Mouse (Mus musculus) forebrain, embryonic 15.5 days (tissue): ENCODE measurements around the gene Syn2. TPM values are rescaled to one million over a fixed set of nuclear protein-coding genes. Genes with fewer than 3 reads are reported as not detected.

Experiments
- ATAC-seq: fragments of 200-750 bp; cut with Nextera tagmentation; replicated peaks from 2 replicates; pipeline ENCODE4 v1.8.0; 2017; ENCODE audit warnings: mild to moderate bottlenecking, moderate TSS enrichment, moderate library complexity
- H3K27ac ChIP-seq: fragments of 300-500 bp; sonication (generic); replicated peaks from 2 replicates; pipeline ENCODE4 v1.5.1; 2015; ENCODE audit warnings: mild to moderate bottlenecking, inconsistent platforms
- H3K27me3 ChIP-seq: fragments of 300-500 bp; sonication (generic); 2 replicates; pipeline ENCODE4 v1.6.1; 2015; ENCODE audit warnings: inconsistent platforms
- H3K36me3 ChIP-seq: fragments of 300-500 bp; sonication (generic); 2 replicates; pipeline ENCODE4 v1.6.1; 2015; ENCODE audit warnings: mild to moderate bottlenecking, inconsistent platforms
- H3K4me1 ChIP-seq: fragments of 300-500 bp; sonication (generic); 2 replicates; pipeline ENCODE4 v1.6.1; 2015; ENCODE audit warnings: inconsistent platforms
- H3K4me2 ChIP-seq: fragments of 300-500 bp; sonication (generic); replicated peaks from 2 replicates; pipeline ENCODE4 v1.6.1; 2015; ENCODE audit warnings: mild to moderate bottlenecking, inconsistent platforms
- H3K4me3 ChIP-seq: fragments of 300-500 bp; sonication (generic); 2 replicates; pipeline ENCODE4 v1.5.1; 2015; ENCODE audit warnings: mild to moderate bottlenecking, inconsistent platforms
- H3K9ac ChIP-seq: fragments of 300-500 bp; sonication (generic); replicated peaks from 2 replicates; pipeline ENCODE4 v1.6.1; 2015; ENCODE audit warnings: mild to moderate bottlenecking, inconsistent platforms
- H3K9me3 ChIP-seq: fragments of 300-500 bp; sonication (generic); 2 replicates; pipeline ENCODE4 v1.6.1; 2016; ENCODE audit warnings: inconsistent platforms
- WGBS: fragments of 180-500 bp; shearing (Covaris S2); methylation state at CpG from one replicate; pipeline ENCODE4 v1.1.7; 2015; ENCODE audit warnings: mixed read lengths; 5-methylcytosine and 5-hydroxymethylcytosine counted together
- microRNA-seq: library from miRNA; unstranded; fragments of <30 nt; microRNA quantifications from one replicate; pipeline ENCODE4, GENCODE M21; 2016
- polyA plus RNA-seq: library from polyadenylated mRNA; unstranded; fragments of >200 nt; fragmentation: Nextera tagmentation; extraction: Ambion mirVana; gene quantifications from 2 replicates; pipeline ENCODE4 v1.2.1, GENCODE M21; 2015

The Syn2 gene
- polyA plus RNA-seq, 1 experiment from 2014 or later, result 34.2 TPM

DNA sequence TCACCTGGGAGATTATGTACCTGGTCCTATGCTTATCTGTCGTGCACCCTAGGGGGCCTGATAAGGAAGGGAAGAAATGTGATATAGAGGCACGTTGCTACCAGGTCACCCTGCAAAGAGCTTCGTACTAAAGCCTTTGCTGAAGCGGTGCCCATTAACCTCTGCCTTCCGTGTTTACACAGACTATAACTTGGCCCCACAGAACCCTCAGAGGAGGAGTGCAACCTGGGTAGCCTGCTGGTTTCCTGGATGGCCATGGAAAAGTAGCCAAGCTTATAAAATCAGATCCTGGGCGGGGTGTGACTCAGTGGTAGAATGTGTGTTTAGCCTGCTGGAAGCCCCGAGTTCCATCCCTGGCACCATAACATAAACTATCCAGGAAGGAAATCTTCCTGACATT lies 179.2 kb downstream of the Syn2 start:
- Histone ChIP-seq H3K4me2 (no peak overlapping the region), H3K36me3 (no peaks in the 10 kb centered on the region), H3K4me3 (no peak overlapping the region), H3K4me1 (no peaks in the 10 kb centered on the region), H3K9me3 (no peaks in the 10 kb centered on the region), H3K9ac (no peak overlapping the region), H3K27me3 (no peaks in the 10 kb centered on the region), H3K27ac (no peak overlapping the region)
- no peak for ATAC-seq
- 85% methylated on average over 7 of the region's 7 CpGs for whole genome bisulfite sequencing

DNA sequence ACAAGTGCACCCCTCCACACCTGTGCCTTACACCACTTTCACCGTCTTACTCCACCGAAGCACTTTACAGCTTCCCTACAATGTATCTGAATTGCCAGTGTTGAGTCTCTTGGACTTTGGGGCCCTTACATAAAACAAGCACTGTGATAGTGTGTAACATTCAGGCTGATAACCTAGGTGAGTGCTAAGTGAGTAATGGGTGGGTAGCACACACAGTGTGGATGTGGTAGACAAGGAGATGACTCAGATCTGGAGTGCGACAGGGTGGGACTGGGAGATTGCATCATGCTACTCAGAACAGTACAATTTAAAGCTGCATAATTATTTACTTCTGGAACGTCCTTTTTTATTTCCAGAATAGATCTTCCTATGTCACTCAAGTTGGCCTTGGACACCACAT lies 181.1 kb downstream of the Syn2 start:
- WGBS, result 91% methylated on average over 4 of the region's 4 CpGs
- Histone ChIP-seq H3K9me3 (no peaks in the 10 kb centered on the region), H3K36me3 (no peaks in the 10 kb centered on the region), H3K4me1 (no peaks in the 10 kb centered on the region), H3K27ac (no peak overlapping the region), H3K9ac (no peak overlapping the region), H3K4me2 (no peak overlapping the region), H3K27me3 (no peaks in the 10 kb centered on the region), H3K4me3 (no peak overlapping the region)
- ATAC-seq, result no peak

DNA sequence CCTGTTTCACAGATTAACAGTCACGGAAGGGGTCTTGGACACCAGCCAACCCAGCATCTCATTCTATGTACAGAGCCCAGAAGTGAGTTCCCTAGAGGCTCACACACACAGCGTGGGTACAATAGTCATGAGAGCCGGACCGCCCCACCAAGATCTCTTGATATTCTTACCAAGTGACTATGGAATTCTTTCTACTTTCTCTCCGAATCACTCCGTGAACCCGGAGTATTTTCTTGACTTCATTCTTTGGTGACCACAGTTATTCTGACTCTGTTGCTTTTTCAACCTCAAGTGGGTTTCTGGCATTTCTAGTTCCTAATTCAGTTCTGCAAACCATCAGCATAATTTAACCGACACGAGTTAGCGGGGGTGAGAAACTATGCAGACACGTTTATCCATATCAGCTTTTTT lies 182.1 kb downstream of the Syn2 start:
- H3K9me3 ChIP-seq, result no peaks in the 10 kb centered on the region
- H3K4me3 ChIP-seq, result no peak overlapping the region
- H3K27me3 ChIP-seq, result no peaks in the 10 kb centered on the region
- H3K4me2 ChIP-seq, result no peak overlapping the region
- 72% methylated on average over 11 of the region's 11 CpGs for WGBS
- H3K9ac ChIP-seq, result no peak overlapping the region
- no peak for ATAC-seq
- no peaks in the 10 kb centered on the region for H3K36me3 ChIP-seq
- no peak overlapping the region for H3K27ac ChIP-seq
- H3K4me1 ChIP-seq, result no peaks in the 10 kb centered on the region

DNA sequence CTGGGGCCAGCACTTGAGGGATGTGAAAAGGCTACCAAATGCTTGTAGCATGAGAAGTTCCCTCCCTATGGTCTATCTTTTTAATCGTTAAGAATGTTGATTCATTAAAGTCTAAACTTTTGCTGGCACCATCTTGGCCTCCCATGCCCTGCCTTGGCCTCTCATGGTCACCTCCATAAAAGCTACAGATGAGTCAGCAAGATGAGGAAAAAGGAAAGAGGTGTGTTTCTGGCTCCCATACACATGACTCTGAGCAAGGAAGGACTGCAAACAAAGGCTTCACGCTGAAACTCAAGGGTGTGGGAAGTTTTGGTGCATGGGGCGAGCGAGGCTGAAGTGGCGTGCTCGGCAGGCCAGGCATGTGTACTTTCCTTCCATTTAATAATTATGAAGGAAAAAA lies 184.1 kb downstream of the Syn2 start:
- 90% methylated on average over 6 of the region's 6 CpGs for WGBS

DNA sequence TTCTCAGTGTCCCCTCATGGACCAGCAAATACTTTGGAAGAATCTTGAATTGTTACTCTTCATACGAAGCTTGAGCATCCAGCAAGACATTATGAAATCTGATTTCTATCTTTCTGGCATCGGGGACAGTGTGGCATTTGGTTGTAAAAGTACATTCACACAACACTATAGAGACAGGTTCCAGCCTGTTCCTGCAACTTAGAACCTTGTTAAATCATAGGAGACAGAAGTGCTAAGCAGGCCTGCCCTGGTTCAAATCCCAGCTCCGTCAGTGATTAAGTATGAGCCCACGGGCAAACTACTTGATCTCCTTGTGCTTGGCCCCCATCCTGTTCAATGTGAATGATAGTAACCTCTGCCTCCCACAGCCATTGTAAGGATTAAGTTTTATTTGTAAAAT lies 185.0 kb downstream of the Syn2 start:
- ATAC-seq, result no peak
- Histone ChIP-seq H3K4me3 (no peak overlapping the region), H3K9ac (no peak overlapping the region), H3K36me3 (no peaks in the 10 kb centered on the region), H3K27ac (no peak overlapping the region), H3K4me1 (0 out of 2 replicates have a peak, but pooled peaks cover 3% of the 10 kb centered on the region), H3K4me2 (no peak overlapping the region), H3K9me3 (no peaks in the 10 kb centered on the region), H3K27me3 (no peaks in the 10 kb centered on the region)
- 95% methylated on average over 4 of the region's 4 CpGs for WGBS

More for the DNA sequence above, 184.1 kb downstream of the Syn2 start:
- Histone ChIP-seq H3K27me3 (no peaks in the 10 kb centered on the region), H3K4me3 (no peak overlapping the region), H3K9ac (no peak overlapping the region), H3K27ac (no peak overlapping the region), H3K36me3 (no peaks in the 10 kb centered on the region), H3K9me3 (no peaks in the 10 kb centered on the region), H3K4me1 (0 out of 2 replicates have a peak, but pooled peaks cover 3% of the 10 kb centered on the region), H3K4me2 (no peak overlapping the region)
- no peak for ATAC-seq

DNA sequence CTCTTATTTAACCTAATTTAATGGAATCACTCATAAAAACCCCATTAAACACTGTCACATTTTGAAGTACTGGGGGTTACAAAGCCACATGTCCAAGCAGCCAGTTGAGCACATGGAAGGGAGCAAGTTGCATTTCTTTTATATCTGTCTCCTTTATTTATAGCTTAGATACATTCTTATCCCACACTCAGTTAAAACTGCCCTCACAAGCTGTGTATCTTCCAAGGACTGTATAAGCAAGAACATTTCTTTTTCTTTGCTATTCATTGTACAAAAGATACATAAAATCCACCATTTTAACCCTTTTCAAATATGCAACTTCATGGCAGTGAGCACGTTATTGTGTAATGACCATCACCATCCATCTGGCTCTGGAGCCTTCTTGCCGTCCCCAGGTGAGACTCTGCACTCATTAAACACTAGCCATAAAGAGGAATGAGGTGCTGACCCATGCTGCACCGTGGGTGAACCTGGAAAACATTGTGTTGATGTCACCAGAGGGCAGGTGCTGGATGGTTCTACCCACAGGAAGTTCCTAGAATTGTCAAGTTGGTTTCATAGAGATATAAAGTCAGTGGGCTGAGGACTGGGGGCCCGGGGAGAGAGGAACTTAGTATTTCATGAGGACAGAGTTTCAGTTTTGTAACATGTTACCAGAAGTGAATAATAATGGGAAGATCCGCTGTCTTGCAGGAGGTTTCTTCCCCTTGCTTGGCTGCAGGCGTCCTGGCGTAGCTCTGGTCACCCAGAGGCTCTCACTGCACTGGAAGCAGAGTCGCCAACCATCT lies 186.4 kb downstream of the Syn2 start:
- H3K4me3 ChIP-seq, result no peak overlapping the region
- no peak overlapping the region for H3K9ac ChIP-seq
- no peak overlapping the region for H3K27ac ChIP-seq
- no peaks in the 10 kb centered on the region for H3K9me3 ChIP-seq
- no peaks in the 10 kb centered on the region for H3K27me3 ChIP-seq
- ATAC-seq, result no peak
- no peaks in the 10 kb centered on the region for H3K36me3 ChIP-seq
- no peak overlapping the region for H3K4me2 ChIP-seq
- WGBS, result 84% methylated on average over 8 of the region's 8 CpGs
- 0 out of 2 replicates have a peak, but pooled peaks cover 3% of the 10 kb centered on the region for H3K4me1 ChIP-seq

DNA sequence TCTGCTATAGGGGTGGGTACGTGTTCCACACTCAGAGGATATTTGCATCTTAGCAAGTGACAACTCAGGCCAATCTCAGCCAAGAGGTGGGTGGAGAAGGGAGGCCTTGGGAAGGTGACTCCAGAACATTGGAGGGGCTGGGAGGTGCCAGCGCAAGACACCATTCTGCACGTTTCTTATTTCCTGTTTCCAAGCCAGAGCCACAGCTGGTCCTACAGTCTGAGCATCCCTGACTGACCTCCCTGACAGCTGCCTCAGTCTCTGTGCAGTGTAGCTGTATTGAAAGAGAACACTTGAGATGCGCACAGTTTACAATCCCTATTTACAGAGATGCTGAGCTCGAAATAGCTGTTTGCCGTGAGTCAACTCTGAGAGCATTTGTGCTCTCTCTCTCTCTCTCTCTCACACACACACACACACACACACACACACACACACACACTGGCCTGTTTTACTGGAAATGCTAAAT lies 187.2 kb downstream of the Syn2 start:
- Histone ChIP-seq H3K36me3 (no peaks in the 10 kb centered on the region), H3K27me3 (no peaks in the 10 kb centered on the region), H3K4me3 (no peak overlapping the region), H3K4me2 (no peak overlapping the region), H3K9me3 (no peaks in the 10 kb centered on the region), H3K27ac (no peak overlapping the region), H3K9ac (no peak overlapping the region), H3K4me1 (0 out of 2 replicates have a peak, but pooled peaks cover 3% of the 10 kb centered on the region)
- 58% methylated on average over 6 of the region's 6 CpGs for WGBS
- no peak for ATAC-seq

DNA sequence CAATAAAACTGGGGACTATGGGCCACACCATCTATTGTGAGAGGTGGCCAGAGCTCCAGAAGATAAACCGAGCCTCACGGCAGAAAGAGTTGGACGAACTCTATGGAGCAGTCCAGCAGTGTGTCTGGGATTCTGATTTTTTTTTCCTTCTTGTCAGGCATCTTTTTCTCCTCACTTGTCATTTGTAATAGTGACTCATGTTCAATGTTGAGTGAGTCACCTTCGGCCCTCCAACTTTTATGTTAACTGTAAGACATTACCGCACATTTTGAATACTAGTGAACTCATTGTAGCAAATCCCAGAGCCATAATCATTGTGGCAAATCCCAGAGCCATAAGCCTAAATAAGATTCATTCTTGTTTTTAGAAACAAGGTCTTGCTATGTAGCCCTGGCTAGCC lies 188.3 kb downstream of the Syn2 start:
- Histone ChIP-seq H3K36me3 (no peaks in the 10 kb centered on the region), H3K27ac (no peak overlapping the region), H3K27me3 (no peaks in the 10 kb centered on the region), H3K9ac (no peak overlapping the region), H3K4me3 (no peak overlapping the region), H3K9me3 (no peaks in the 10 kb centered on the region), H3K4me1 (0 out of 2 replicates have a peak, but pooled peaks cover 3% of the 10 kb centered on the region), H3K4me2 (no peak overlapping the region)
- no peak for ATAC-seq
- 92% methylated on average over 5 of the region's 5 CpGs for WGBS

DNA sequence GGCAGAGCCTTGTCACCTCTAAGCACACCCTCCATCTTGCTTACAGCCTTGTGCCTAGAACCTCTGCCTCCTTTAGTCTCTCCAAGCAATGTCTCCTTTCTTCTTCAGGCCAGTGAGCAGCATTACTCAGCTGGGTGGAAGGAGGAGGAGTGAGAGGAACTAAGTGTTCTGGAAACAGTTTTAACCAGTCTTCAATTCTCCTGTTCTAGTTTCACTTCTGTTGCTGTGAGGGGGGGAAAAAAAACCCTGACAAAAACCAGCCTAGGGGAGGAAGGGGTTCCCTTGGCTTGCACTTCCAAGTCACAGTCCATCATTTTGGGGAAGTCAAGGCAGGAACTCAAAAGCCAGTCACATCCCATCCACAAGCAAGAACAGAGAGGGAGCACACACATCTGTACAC lies 196.3 kb downstream of the Syn2 start:
- H3K4me1 ChIP-seq, result no peaks in the 10 kb centered on the region
- H3K9me3 ChIP-seq, result no peaks in the 10 kb centered on the region
- no peak overlapping the region for H3K4me2 ChIP-seq
- no peaks in the 10 kb centered on the region for H3K27me3 ChIP-seq
- ATAC-seq, result no peak
- no peak overlapping the region for H3K9ac ChIP-seq
- no peak overlapping the region for H3K27ac ChIP-seq
- H3K36me3 ChIP-seq, result no peaks in the 10 kb centered on the region
- no peak overlapping the region for H3K4me3 ChIP-seq

Small RNAs within 50 kb of the gene (microRNA-seq; reads per million reads assigned to microRNA genes)
- gene Gm24767, result not detected

Other genes starting within 250 kb of the Syn2 start
- gene Vgll4, start 164.9 kb upstream of the Syn2 start, polyA plus RNA-seq, result 83.1 and 88.6 TPM in 2 replicates
- gene Tamm41, start 97.0 kb upstream of the Syn2 start, polyA plus RNA-seq, result 61.2 and 68.0 TPM in 2 replicates
- gene Gm17482, start 92.4 kb downstream of the Syn2 start, polyA plus RNA-seq, result not detected in 2 replicates
- gene Timp4, start 117.3 kb downstream of the Syn2 start, polyA plus RNA-seq, result 2.0 and 2.3 TPM in 2 replicates
- gene Pparg, start 226.0 kb downstream of the Syn2 start, polyA plus RNA-seq, result 0.20 TPM in 1 of 2 replicates, not detected in the other